Mouse (Mus musculus): ENCODE results near the gene Scamp1.

DNA sequence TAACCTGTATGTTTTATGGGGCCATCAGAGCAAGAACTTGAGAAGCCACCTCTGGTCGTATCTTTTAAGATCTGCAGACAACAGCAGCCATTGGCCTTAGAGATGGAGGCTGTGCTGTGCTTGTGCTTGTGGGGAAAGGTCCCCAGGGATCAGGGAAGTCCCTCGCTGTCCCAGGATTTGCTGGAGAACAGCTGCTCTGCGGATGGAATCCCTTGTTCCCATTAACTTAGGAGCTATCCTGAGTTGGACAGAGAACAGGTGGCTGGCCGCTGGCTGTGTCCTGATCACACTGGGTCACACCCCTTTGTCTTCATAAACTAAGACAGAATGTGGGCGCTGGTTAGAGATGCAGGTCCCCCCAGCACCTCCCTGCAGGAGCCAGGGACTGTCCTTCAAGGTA, 117.3 kb downstream of the Scamp1 start:
- TF ChIP-seq CTCF (IDR thresholded peaks at IDR 0.05; ENCODE audit: low read depth), result no peak
- no peak for TF ChIP-seq EP300 (IDR thresholded peaks at IDR 0.05; ENCODE audit: low read depth)
